Mouse (Mus musculus) liver, embryonic 11.5 days (tissue): ENCODE data around the gene Fam205c. TPM values are rescaled to one million over a fixed set of nuclear protein-coding genes. Genes with fewer than 3 reads are reported as not detected.
A peak's percentile ranks its signal among the peaks of the same experiment; 100 is the strongest.
"Not testable (repeated sequence)": the region's sequence is repeated elsewhere in the genome, so short reads cannot be mapped to it uniquely, and the experiment has no call there.

Experiments
- ATAC-seq: fragments of 200-750 bp; cut with Nextera tagmentation; replicated peaks from 2 replicates; pipeline ENCODE4 v1.8.0; 2017; ENCODE audit warnings: moderate number of reproducible peaks, mild to moderate bottlenecking, moderate TSS enrichment, moderate library complexity; ENCODE audit not compliant: low FRiP score
- DNase-seq: peaks from one replicate; pipeline ENCODE4 v3.0.0-alpha.2; 2017; ENCODE audit warnings: low spot score
- H3K27ac ChIP-seq: fragments of 300-500 bp; sonication (generic); 2 replicates; pipeline ENCODE4 v1.5.1; 2014; ENCODE audit warnings: mild to moderate bottlenecking, low read depth, low read length, control low read depth
- H3K27me3 ChIP-seq: fragments of 300-500 bp; sonication (generic); replicated peaks from 2 replicates; pipeline ENCODE4 v1.6.1; 2014; ENCODE audit warnings: low read length, mixed read lengths; ENCODE audit not compliant: control insufficient read depth, insufficient read depth
- H3K36me3 ChIP-seq: fragments of 300-500 bp; sonication (generic); 2 replicates; pipeline ENCODE4 v1.6.1; 2014; ENCODE audit warnings: mild to moderate bottlenecking, low read length, moderate library complexity, mixed read lengths; ENCODE audit not compliant: control insufficient read depth, insufficient read depth
- H3K4me1 ChIP-seq: fragments of 300-500 bp; sonication (generic); replicated peaks from 2 replicates; pipeline ENCODE4 v1.6.1; 2014; ENCODE audit warnings: low read length, mixed read lengths; ENCODE audit not compliant: control insufficient read depth, insufficient read depth
- H3K4me2 ChIP-seq: fragments of 300-500 bp; sonication (generic); 2 replicates; pipeline ENCODE4 v1.6.1; 2014; ENCODE audit warnings: mild to moderate bottlenecking, control low read depth, moderate library complexity
- H3K4me3 ChIP-seq: fragments of 300-500 bp; sonication (generic); 2 replicates; pipeline ENCODE4 v1.5.1; 2014; ENCODE audit warnings: low read depth, low read length, control low read depth
- H3K9ac ChIP-seq: fragments of 300-500 bp; sonication (generic); 2 replicates; pipeline ENCODE4 v1.6.1; 2014; ENCODE audit warnings: low read depth, low read length, control low read depth
- H3K9me3 ChIP-seq: fragments of 300-500 bp; sonication (generic); 2 replicates; pipeline ENCODE4 v1.6.1; 2016; ENCODE audit warnings: low read length, inconsistent platforms, mixed read lengths; ENCODE audit not compliant: control insufficient read depth
- WGBS: fragments of 180-500 bp; shearing (Covaris S2); extraction: QIAGEN DNeasy Blood & Tissue Kit; methylation state at CpG from one replicate; pipeline ENCODE4 v1.1.7; 2014; 5-methylcytosine and 5-hydroxymethylcytosine counted together
- polyA plus RNA-seq: library from polyadenylated mRNA; unstranded; fragments of >200 nt; fragmentation: Nextera tagmentation; extraction: Ambion mirVana; gene quantifications from 2 replicates; pipeline ENCODE4 v1.2.1, GENCODE M21; 2014

Gene Fam205c
- polyA plus RNA-seq, 1 experiment from 2014 or later = 0.71 TPM

- Histone ChIP-seq H3K36me3 (no peaks in the 10 kb centered on the region), H3K27me3 (no peaks in the 10 kb centered on the region), H3K9ac (no peak overlapping the region), H3K27ac (no peak overlapping the region), H3K4me3 (no peak overlapping the region), H3K4me1 (peaks cover 7% of the 10 kb centered on the region), H3K9me3 (no peaks in the 10 kb centered on the region), H3K4me2 (no peak overlapping the region)
- 89% methylated on average over 7 of the region's 7 CpGs for WGBS
- ATAC-seq = no peak
- no peak for DNase-seq
These were observed 1.9 kb downstream of the Fam205c start for GRCm38 (mm10) chr4:42872151-42872550.

GRCm38 (mm10) chr4:42870748-42871147, 3.3 kb downstream of the Fam205c start:
- 0 out of 2 replicates have a peak overlapping the region, but pooled peaks have one; percentile 16 for H3K9ac ChIP-seq
- no peak overlapping the region for H3K4me3 ChIP-seq
- no peak overlapping the region for H3K27ac ChIP-seq
- no peaks in the 10 kb centered on the region for H3K36me3 ChIP-seq
- H3K4me1 ChIP-seq = peaks cover 12% of the 10 kb centered on the region
- 79% methylated on average over 5 of the region's 5 CpGs for WGBS
- H3K9me3 ChIP-seq = no peaks in the 10 kb centered on the region
- no peak for ATAC-seq
- DNase-seq = no peak
- no peaks in the 10 kb centered on the region for H3K27me3 ChIP-seq
- no peak overlapping the region for H3K4me2 ChIP-seq

- no peaks in the 10 kb centered on the region for H3K36me3 ChIP-seq
- WGBS = 82% methylated on average over 5 of the region's 5 CpGs
- peaks cover 12% of the 10 kb centered on the region for H3K4me1 ChIP-seq
- peak overlapping the region; percentile 47; the same call in 1 of the 2 replicates for H3K9ac ChIP-seq
- H3K4me3 ChIP-seq = no peak overlapping the region
- H3K9me3 ChIP-seq = no peaks in the 10 kb centered on the region
- DNase-seq (no peak), ATAC-seq (no peak)
- H3K27me3 ChIP-seq = no peaks in the 10 kb centered on the region
- peak overlapping the region; percentile 63 for H3K27ac ChIP-seq
- H3K4me2 ChIP-seq = peak overlapping the region; percentile 4
These were observed 5.8 kb downstream of the Fam205c start for GRCm38 (mm10) chr4:42868193-42868592.

GRCm38 (mm10) chr4:42867390-42867789, 6.6 kb downstream of the Fam205c start:
- no peak overlapping the region for H3K4me2 ChIP-seq
- no peak overlapping the region for H3K9ac ChIP-seq
- no peak for DNase-seq

GRCm38 (mm10) chr4:42863487-42863886, 10.5 kb downstream of the Fam205c start:
- not testable (repeated sequence) for H3K9me3 ChIP-seq, H3K36me3 ChIP-seq, H3K27me3 ChIP-seq, H3K9ac ChIP-seq, H3K4me1 ChIP-seq, H3K4me3 ChIP-seq, DNase-seq, H3K27ac ChIP-seq
- ATAC-seq = peak; percentile 77
- 73% methylated on average over 5 of the region's 5 CpGs for WGBS
- peak overlapping the region; percentile 26 for H3K4me2 ChIP-seq

More at GRCm38 (mm10) chr4:42867390-42867789, 6.6 kb downstream of the Fam205c start:
- peak; percentile 95 for ATAC-seq
- H3K36me3 ChIP-seq = no peaks in the 10 kb centered on the region
- no peaks in the 10 kb centered on the region for H3K9me3 ChIP-seq
- peaks cover 12% of the 10 kb centered on the region for H3K4me1 ChIP-seq
- peak overlapping the region; percentile 63 for H3K27ac ChIP-seq
- H3K4me3 ChIP-seq = no peak overlapping the region
- WGBS = 33% methylated on average over 3 of the region's 3 CpGs
- no peaks in the 10 kb centered on the region for H3K27me3 ChIP-seq

GRCm38 (mm10) chr4:42860483-42860882, 13.6 kb downstream of the Fam205c start:
- not testable (repeated sequence) for H3K4me3 ChIP-seq, H3K9me3 ChIP-seq, H3K4me1 ChIP-seq, H3K36me3 ChIP-seq, H3K27me3 ChIP-seq
- Histone ChIP-seq H3K9ac (peak overlapping the region; percentile 37; the same call in 1 of the 2 replicates), H3K4me2 (peak overlapping the region; percentile 23; the same call in 1 of the 2 replicates), H3K27ac (peak overlapping the region; percentile 77)
- peak; percentile 56 for DNase-seq
- 45% methylated on average over 9 of the region's 9 CpGs for WGBS
- peak; percentile 97 for ATAC-seq

- not testable (repeated sequence) for DNase-seq
These were observed 17.4 kb downstream of the Fam205c start, which contains the start of gene Gm12394 for GRCm38 (mm10) chr4:42856671-42857070. TSS of gene Gm12394 (minus strand) at chr4:42856771.

GRCm38 (mm10) chr4:42853788-42854187, 20.2 kb downstream of the Fam205c start, which contains the start of gene Fam205a1:
TSS of gene Fam205a1 (minus strand) at chr4:42853888.
- not testable (repeated sequence) for ATAC-seq, H3K27ac ChIP-seq, H3K9me3 ChIP-seq, H3K4me3 ChIP-seq, DNase-seq, H3K4me2 ChIP-seq, H3K4me1 ChIP-seq, H3K27me3 ChIP-seq, H3K36me3 ChIP-seq, H3K9ac ChIP-seq
- WGBS = 83% methylated on average over 1 of the region's 1 CpGs

More at GRCm38 (mm10) chr4:42856671-42857070, 17.4 kb downstream of the Fam205c start, which contains the start of gene Gm12394:
- H3K4me3 ChIP-seq, H3K4me2 ChIP-seq, H3K36me3 ChIP-seq, H3K27ac ChIP-seq, H3K27me3 ChIP-seq, H3K4me1 ChIP-seq, H3K9ac ChIP-seq, ATAC-seq, H3K9me3 ChIP-seq: not testable (repeated sequence)
- 64% methylated on average over 1 of the region's 1 CpGs for WGBS
